Mouse (Mus musculus) frontal cortex, adult (tissue): ENCODE measurements around the gene Nkx1-2.

Experiments
- ATAC-seq: cut with Nextera tagmentation; 2 replicates; pipeline ENCODE4 v1.9.2; 2017; ENCODE audit warnings: mild to moderate bottlenecking, moderate library complexity, mixed read lengths; ENCODE audit not compliant: low TSS enrichment

The Nkx1-2 gene

DNA sequence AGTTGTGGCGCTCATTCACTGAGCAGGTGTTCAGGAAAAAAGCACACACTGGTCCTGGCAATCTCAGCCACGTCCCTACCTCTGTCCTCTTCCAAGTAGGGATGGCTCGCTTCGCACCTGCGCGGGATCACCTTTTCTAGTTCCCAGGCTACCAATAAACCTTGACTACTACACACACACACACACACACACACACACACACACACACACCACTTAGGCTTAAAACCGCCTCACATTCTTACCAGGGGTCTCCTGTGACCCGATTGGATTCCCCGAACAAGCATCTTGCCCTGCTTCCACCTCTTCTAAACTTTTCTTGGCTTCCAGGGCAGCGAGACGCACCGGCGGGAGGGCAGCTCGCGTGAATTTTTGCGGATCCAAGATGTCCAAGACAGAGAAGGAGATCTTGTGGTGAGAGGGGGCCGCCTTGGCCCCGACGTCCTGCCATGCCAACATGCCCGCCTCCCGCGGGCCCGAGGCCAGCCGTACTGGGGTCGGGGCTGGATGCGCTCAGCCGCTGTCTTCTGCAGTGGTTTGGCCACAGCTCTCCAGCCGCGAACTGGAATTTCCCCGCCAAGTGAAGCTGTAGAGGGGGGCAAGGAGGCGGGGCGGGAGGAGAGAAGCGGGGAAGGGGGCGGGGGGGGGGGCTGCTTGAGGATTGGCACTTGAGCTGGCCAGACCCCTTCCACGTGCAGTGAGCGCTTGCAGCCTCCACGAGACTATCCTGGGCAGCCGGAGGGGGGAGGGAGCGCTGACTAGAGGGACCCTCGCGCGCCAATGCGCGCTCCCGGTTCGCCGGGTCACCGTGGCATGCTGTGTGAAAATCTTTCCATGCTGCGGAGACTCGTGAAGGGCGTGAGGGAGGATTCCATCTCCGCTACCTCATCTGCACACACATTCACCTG lies at the start of gene Nkx1-2:
Gene Nkx1-2 (minus strand): TSS at position 567 of the 905 bp plus-strand sequence.
- no peak for ATAC-seq

DNA sequence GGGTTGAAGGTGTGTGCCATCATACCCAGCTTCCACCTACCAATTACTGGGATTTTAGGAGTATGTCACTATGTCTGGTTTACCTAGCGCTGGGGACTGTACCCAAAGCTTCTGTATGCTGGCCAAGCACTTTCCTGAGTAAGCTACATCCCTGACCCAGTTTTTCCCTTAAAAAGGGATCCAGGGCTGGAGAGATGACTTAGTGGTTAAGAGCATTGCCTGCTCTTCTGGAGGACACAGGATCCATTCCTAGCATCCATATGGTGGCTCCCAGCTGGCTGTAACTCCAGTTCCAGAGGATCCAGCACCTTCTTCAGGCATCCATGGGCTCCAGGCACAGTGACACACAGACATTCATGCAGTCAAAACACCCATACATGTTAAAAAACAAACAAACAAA lies 47.1 kb upstream of the Nkx1-2 start:
- ATAC-seq: peak; percentile 79

DNA sequence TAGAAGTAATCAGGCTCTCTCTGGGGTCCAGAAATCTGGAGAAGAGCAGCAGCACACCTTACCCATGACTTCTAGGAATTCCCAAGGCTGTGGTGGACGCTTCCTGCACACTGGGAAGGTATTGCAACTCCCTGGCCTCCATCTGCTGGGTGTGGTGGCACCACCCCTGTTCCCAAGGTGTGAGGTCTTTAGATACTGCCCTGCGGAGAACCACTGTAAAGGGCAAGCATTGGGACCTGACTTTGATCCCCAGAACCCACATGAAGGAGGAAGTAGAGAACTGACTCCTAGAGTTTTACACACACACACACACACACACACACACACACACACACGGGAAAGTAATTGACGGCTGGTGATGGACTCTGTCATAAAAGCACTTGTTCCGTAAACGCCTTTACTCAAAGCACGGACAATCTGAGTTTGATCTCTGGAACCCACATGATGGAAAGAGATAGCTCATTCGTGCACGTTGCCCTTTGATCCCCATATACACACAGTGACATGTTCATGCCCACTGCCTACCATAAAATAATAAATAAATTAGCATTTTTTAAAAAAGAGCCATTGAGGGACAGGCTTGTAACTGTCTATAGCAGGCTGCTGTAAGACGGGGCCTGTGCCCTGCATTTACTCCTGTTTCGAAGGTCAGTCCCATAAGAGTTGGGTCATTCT lies 45.3 kb upstream of the Nkx1-2 start:
- no peak for ATAC-seq

DNA sequence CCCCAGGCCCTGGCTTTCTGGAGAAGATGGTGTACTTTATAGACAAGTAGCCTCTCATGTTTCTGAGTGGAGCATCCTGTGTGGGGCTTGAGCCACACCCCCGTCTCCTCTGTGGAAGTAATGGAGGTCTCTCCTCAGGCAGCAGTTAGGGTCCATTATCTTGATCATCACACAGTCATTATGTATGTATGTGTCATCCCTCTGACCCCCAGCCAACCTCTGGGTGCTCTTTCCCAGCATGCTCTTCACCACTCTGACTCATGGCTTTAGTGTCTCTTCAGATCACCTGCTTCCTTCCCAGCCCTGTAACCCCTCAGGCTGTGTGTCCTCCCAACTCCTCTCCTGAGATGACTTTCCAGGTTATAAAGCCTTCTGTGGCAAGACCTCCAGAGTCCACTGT lies 42.2 kb upstream of the Nkx1-2 start:
- ATAC-seq: no peak

DNA sequence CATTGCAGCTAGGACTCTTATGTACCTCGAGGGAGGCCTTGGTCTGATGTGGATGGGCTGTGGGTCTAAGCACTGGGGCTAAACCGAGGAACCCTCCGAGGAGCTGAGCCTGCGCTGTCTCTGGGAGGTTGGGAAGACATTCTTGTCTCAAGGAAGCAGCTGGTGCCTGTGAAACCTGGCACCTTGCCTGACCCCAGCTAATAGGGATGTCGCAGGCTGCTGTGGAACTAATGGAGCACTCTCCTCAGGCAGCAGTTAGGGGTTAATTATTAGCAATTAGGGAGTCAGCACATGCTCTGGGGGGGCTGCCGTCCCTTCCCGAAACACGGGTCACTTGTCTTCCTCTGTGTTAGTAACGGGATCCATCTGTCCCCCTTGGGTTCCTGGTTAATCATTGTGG lies 41.5 kb upstream of the Nkx1-2 start:
- ATAC-seq: no peak

DNA sequence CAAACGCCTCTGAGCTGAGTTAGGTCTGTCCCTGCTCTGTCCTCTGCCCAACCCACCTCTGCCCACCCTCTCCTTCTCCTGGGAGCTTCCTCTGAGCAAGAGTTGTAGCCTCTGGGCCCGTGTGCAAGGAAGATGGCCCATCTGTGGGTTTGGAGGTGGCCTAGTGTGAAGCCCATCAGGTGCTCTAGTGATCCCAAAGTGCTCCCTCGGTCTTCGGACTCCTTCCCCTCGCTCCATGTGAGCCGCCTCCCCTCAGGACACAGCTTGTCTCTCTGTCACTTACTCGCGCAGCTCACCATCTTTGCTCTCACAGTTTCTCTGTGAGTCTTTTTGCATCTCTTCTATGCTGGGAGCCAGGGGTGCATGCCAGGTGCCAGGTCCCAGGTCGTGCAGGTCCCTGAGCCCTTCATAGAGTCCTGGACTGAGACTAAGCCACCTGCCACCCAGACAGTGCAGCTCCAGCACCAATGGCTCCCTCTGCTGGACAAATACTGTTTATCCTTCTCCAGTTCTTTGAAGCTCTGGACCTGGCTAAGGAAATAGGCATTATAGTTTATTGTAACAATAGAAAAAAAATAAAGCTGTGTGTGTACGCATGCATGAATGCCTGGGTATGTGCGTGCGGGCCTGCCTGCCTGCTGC lies 39.1 kb upstream of the Nkx1-2 start:
- ATAC-seq: peak; percentile 93

DNA sequence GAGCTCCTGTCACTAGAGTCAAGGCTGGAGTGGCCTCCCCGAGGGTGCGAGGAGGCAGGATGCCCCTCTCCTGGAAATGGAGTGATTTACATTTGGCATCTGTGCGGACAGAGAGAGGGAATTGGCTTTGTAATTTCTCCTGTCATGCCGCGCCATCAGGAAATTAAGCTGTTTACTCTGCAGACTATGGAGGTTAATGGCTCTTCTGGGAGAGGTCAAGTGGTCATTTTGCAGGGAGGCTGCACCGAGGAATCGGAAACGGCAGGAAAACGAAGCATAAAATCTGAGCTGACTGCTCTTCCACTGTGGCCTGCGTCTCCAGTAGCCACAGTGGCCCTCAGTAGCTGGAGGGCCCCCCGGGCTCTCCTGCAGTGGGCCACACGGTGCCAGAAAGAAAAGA lies 37.9 kb upstream of the Nkx1-2 start:
- ATAC-seq: no peak

DNA sequence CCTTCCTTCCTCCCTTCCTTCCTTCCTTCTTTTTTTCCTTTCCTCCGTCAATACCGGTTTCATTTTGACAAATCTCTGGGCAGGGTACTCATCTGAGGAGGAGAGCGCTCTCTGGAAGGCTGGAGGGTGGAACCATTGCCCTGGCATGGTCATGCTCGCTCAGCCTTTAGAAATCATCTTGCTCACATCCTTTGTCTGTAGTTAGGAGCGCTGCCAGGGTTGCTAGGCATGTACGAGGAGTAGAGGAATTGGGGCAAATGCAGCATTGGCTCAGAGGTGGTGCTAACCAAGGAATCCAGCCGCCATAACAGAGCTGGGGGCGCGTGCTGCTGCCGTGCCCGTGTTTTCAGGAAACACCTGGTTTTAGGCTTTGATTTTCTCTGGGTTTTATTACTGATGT lies 31.9 kb upstream of the Nkx1-2 start:
- ATAC-seq: peak; percentile 62

DNA sequence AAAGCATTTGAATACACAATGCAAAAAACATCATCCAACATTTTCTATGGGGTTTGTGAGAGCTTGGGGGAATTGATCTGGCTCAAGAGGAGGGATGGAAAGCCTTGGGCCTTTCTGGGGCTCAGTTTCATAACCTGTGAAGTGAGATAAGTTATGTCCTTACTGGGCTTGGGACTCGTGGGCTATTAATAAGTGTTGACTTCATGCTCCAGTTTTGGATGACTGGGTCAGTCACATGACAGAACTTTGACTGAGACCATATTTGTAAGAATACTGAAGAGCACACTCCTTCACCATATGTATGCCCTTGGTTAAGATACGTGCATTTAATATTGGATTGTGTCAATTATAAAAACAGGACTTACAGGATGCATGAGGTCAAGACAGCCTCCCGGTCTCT lies 28.0 kb upstream of the Nkx1-2 start:
- no peak for ATAC-seq

DNA sequence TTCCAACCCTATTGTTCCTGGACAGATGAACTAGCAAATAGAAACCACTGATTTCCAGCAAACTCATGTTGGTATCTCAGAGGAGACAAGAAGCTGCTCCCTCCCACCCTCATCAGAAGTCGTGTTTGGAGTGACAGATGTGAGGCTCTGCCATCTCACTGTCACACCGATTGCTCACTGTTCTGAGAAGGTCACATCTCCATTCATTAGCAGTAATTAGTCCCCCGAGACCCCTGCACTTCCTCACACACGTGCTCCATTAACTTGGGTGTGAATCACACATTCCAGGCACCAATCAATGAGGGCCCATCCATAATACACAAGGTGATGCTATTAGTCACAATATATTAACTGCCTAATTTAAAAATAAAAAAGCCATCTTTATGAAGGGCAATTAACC lies 26.7 kb upstream of the Nkx1-2 start:
- no peak for ATAC-seq

DNA sequence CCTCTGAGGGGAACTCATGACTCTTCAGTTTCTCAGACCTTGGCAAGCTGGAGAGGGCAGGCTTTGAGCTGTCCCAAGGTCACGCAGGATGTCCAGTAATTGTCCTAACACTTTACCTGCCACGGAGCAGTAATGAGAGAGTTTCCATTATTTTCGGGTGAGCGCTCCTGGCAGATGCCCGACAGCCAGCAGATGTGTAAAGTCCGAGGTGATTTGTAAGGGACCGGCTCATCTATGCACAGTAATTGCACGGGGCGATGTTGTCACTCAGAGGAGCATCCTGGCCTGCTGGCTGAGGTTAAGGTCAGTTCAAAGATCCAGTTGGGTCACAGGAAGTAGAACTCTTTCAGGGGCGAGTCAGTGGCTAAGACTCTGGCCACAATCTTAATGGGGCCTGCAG lies 24.7 kb upstream of the Nkx1-2 start:
- ATAC-seq: no peak

DNA sequence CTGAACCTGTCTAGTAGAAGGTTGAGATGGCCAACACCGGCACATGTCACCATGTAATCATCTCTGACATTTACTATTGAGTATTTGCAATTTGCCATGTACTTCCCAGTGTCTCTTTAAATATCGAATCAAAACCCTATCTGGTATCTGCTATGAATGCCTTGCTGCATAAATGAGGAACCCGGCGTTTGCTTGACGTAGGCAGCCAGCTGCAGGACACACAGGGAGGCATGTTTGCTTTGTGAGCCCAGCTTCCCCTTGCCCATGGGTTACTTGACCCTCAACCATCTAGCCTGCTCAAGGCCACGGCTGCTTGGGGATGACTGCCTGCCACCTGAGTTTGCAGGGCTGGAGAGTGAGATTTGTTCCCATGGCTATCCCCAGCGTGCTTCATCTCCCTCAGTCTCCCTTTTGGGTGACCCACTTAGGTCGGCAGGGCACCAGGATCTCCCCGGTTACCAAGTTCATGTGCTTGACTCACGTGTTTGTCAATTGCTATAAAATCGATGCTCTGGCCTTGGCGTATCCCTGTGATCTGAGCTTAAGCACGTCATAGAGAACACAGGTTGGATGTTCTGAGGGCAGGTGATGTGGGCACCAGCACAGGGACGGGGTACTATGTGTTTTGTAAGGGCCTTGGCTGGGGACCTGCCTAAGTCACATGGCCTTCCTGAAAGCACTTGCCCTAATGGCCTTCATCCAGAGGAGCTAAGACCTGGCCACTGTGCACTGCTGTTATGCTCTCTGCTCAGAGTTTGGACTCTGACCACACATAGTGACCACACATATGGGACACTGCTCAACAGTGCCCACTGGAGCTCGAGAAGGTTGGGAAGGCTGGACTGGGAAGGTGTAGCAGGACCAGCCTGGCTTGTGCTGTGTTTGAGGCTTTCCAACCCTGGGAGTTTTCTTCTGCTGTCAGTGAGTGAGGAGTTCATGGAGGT lies 20.8 kb upstream of the Nkx1-2 start:
- no peak for ATAC-seq

DNA sequence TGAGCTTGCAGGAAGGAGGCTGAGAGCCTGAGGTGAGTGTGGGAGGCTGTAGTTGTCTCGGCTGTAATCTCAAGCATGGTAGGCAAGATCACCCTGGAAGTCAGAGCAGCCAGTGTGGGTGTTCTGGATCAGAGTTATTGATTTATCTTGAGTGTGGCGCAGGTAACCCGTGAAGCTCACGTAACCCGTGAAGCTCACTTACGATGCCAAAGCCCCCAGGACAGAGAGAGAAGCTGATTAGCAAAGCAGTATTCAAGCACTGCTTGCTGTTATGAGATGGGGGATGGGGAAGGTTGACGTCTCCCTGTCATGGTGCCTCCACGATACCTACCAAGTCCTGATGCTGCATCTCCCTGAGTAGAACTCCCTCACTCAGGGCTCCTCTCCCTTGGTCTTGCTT lies 20.1 kb upstream of the Nkx1-2 start:
- ATAC-seq: no peak

DNA sequence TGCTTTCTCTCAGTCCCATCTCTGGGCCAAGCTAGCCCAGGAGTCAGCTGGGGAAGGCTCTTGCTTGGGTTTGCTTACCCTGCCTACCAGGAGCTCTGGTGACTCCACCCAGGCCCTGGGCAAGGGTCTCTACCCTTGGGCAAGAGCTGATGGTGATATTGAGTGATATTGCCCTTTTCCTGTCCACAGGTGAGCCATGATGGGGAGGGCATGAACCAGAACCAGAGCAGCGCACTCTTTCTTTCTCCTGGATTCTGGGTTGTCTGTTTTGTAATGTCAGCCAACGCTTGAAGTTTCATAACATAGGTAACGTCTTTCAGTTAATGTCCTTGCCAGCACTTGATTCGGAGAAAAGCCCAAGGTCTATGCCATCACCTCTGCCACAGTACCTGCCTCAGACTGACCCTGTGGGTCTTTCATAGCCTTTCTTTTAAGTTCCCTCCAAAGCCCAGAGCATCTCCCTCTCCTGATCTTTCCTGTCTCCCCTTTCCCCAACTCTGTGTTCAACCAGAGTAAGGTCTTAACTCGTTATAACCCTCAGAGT lies 17.7 kb upstream of the Nkx1-2 start:
- ATAC-seq: no peak

DNA sequence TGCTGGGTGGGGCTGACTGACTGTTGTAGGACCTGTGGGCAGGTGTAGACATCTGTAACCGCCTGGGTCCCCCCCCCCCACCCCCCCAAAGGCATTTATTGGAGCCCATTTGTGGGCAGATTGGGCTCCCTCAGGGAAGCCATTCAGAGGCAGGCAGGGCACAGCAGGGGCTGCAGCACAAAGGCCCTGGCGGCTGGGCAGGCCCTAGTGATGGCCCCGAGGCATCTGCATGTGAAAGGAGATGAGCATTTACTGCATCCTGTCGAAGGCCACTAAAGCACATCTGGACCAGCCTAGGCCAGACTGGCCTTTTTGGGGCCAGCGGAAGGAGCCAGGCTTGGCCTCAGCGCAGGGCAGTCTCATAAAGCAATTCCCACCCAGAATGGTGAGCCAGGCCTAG lies 17.0 kb upstream of the Nkx1-2 start:
- no peak for ATAC-seq

DNA sequence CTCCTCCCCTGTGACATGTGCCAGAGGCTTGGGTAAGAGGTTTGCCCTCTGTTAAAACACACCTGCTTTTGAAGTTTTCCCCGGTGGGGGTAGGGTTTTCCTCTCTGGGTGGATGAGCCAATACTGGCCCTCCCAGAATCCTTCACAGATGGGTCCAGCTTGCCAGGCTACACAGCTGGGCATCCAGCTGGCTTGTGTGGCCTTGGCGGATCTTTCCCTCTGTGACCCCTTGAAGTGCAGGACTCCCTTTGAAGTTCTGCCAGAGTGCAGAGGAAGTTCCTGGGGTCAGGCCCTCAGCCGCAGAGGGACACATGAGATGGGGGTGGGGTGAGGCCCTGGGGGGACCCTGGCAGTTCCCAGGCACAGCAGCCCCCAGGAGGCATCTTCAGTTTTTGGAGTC lies 15.9 kb upstream of the Nkx1-2 start:
- ATAC-seq: no peak

DNA sequence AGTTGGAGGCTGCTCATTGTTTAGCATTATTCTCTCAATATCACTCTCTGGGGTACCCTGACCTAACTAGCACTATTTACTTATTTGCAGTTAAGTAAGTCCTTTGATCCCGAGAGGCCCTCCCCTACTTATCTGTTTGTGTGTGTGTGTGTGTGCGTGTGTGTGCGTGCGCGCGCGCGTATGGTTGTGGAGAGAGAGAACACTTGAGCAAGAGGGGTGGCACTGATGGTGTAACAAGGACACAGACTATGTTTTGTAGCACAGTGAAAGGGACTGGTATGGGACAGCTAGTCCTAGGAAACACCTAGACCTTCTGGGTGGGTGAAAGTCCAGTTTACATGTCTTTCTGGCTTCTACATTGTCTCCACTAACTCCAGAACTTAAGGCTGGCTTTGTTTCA lies 12.1 kb upstream of the Nkx1-2 start:
- no peak for ATAC-seq

DNA sequence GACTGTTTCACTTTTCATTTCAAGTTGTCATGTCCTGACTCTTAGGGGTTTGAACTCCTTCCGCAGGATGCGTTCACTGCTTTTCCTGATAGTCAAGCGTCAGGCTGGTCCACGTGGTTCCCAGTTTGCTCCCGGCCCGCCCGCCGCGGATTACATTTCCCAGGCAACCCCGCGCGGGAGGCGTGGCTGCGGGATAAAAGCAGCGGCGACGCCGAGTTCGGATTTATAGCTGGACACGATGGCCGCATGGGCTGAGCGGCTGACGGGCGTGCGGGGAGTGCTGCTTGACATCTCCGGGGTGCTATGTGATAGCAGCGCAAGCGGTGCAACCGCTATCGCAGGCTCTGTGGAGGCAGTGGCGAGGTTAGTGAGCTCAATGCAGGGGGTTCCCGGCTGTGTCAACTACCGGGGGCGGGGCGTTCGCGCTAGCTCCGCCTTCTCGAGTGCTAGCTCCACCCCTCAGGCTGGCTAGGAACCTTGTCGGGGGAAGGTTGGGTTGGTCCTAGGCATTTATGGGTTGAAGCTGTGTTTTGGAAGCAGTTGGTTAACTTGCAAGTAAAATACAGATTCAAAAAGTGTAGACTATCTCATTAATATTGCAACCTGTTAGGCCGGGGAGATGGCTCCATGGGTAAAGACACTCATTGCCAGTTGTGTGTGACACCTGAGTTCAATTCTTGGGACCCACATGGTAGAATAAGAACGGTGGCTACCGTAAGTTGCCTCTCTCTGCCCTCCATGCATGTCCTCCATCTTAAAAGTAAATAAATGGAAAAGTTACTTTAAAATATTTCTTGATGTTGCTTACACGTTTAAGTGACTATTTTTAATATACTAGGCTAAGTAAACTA lies 11.3 kb upstream of the Nkx1-2 start, which contains the start of gene Lhpp:
Gene Lhpp (plus strand): TSS at position 171 of the 851 bp plus-strand sequence.
- peak; percentile 93 for ATAC-seq

DNA sequence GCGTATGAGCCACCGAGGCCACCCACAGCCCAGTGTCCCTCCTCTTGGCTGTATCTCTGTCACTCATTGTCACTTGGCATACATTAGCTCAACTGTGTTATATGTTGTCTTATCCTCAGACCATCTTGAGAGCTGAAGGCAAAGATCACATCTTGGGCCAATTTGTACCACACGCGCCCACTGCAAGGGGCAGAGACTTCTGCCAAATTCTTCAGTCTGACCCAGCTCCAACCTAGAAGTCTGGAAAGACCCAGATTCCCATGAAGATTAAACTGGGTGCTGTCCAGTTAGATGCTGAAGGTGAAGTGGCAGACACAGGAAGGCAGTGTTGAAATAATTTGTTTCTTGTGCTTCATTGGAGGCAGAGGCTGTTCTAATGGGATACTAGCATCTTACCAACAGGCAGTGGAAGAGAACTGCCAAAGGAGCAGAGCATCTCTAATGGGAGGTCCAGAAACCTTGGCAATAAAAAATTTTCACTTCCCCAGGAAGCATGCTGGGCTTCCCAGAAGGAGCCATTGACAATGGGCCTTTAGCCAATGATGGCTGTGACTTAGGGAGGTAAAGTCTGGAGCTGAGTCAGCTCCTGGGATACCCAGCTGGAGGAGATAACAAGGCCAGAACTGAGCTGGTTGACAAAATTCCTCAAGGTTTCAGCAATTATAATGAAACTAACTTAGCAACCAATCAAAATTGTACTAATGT lies 9.0 kb upstream of the Nkx1-2 start:
- ATAC-seq: no peak

DNA sequence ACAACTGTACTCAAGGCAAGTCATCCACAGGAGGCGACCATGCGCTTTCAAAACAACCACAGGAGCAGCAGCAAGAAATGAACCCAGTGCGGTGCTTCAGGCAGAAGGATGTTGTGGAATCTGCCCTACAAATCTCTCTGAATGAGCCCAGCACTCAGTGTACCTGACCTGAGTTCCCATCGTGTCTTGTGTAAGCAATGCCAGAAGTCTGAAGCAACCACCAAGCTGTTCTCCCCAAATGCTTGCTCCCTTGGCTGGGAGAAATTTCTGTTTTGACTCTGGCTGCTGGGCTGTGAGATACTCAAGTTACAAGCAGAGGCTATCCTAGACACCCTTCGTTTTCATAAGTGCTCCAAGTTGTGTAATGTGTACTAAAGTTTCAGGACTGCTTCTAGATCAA lies 6.3 kb upstream of the Nkx1-2 start:
- no peak for ATAC-seq
